Mouse (Mus musculus) gastrocnemius, postnatal 10 days (tissue): Measurements from ENCODE around the gene Fam135a. TPM values are rescaled to one million over a fixed set of nuclear protein-coding genes. Genes with fewer than 3 reads are reported as not detected.
"Not testable (repeated sequence)": the region's sequence is repeated elsewhere in the genome, so short reads cannot be mapped to it uniquely, and the experiment has no call there.

Experiments
- DNase-seq: peaks from one replicate; pipeline ENCODE4 v3.0.0; 2021; ENCODE audit warnings: mixed read lengths
- total RNA-seq, 2 experiments: library from RNA; stranded (reverse); gene quantifications; 2 replicates each; pipeline ENCODE4 v1.2.3; 2021

Gene Fam135a
- total RNA-seq, 2 experiments from 2014 or later, result 21.5 to 27.6 TPM

GRCm38 (mm10) chr1:24068830-24069229 lies 31.3 kb downstream of the Fam135a start:
- no peak for DNase-seq

GRCm38 (mm10) chr1:24066706-24067105 lies 33.4 kb downstream of the Fam135a start:
- no peak for DNase-seq

GRCm38 (mm10) chr1:24055706-24056105 lies 44.4 kb downstream of the Fam135a start:
- no peak for DNase-seq

- no peak for DNase-seq
These were observed 53.2 kb downstream of the Fam135a start for GRCm38 (mm10) chr1:24046730-24047510.

GRCm38 (mm10) chr1:24045627-24046026 lies 54.5 kb downstream of the Fam135a start:
- no peak for DNase-seq

- no peak for DNase-seq
These were observed 57.1 kb downstream of the Fam135a start for GRCm38 (mm10) chr1:24043007-24043406.

- DNase-seq, result no peak
These were observed 66.2 kb downstream of the Fam135a start for GRCm38 (mm10) chr1:24033759-24034423.

- DNase-seq, result no peak
These were observed 89.3 kb downstream of the Fam135a start for GRCm38 (mm10) chr1:24010821-24011220.

GRCm38 (mm10) chr1:24010016-24010415 lies 90.1 kb downstream of the Fam135a start:
- DNase-seq, result no peak

GRCm38 (mm10) chr1:24007621-24008020 lies 92.5 kb downstream of the Fam135a start:
- DNase-seq, result no peak

- peak; percentile 94 for DNase-seq
These were observed 94.9 kb downstream of the Fam135a start, which contains the start of gene Sdhaf4 for GRCm38 (mm10) chr1:24005070-24005804. Sdhaf4 (minus strand) TSS chr1:24005656.

GRCm38 (mm10) chr1:23999318-23999717 lies 100.8 kb downstream of the Fam135a start:
- no peak for DNase-seq

GRCm38 (mm10) chr1:23998866-23999265 lies 101.3 kb downstream of the Fam135a start:
- DNase-seq, result no peak

- DNase-seq, result no peak
These were observed 101.9 kb downstream of the Fam135a start for GRCm38 (mm10) chr1:23998120-23998810.

GRCm38 (mm10) chr1:23997493-23997892 lies 102.6 kb downstream of the Fam135a start:
- no peak for DNase-seq

GRCm38 (mm10) chr1:23995420-23995819 lies 104.7 kb downstream of the Fam135a start:
- DNase-seq, result no peak

GRCm38 (mm10) chr1:23983118-23983517 lies 117.0 kb downstream of the Fam135a start:
- DNase-seq, result no peak

- no peak for DNase-seq
These were observed 121.9 kb downstream of the Fam135a start for GRCm38 (mm10) chr1:23978281-23978680.

- DNase-seq, result not testable (repeated sequence)
These were observed 129.0 kb downstream of the Fam135a start for GRCm38 (mm10) chr1:23971159-23971558.

GRCm38 (mm10) chr1:23968027-23968725 lies 132.0 kb downstream of the Fam135a start:
- DNase-seq, result no peak

GRCm38 (mm10) chr1:23966226-23966625 lies 133.9 kb downstream of the Fam135a start:
- DNase-seq, result no peak
